Mouse (Mus musculus) embryonic fibroblast, embryonic 13.5 days (primary cell): Measurements from ENCODE around the gene Pde11a. TPM values are rescaled to one million over a fixed set of nuclear protein-coding genes. Genes with fewer than 3 reads are reported as not detected.

Experiments used
- H3K27ac ChIP-seq: 2 replicates; pipeline ENCODE4 v1.5.1; 2012; ENCODE audit warnings: low read length, control low read depth, inconsistent platforms; ENCODE audit not compliant: insufficient read depth
- H3K4me1 ChIP-seq: 2 replicates; pipeline ENCODE4 v1.6.1; 2011; ENCODE audit warnings: low read length; ENCODE audit not compliant: control insufficient read depth, insufficient read depth
- H3K4me3 ChIP-seq: 2 replicates; pipeline ENCODE4 v1.5.1; 2011; ENCODE audit warnings: mild to moderate bottlenecking, control low read depth, low read length; ENCODE audit not compliant: insufficient read depth
- CTCF ChIP-seq: IDR thresholded peaks from 2 replicates; pipeline ENCODE4 v1.5.1; 2011; ENCODE audit warnings: mild to moderate bottlenecking, control low read depth, low read length, moderate library complexity, borderline replicate concordance; ENCODE audit not compliant: insufficient read depth
- POLR2A ChIP-seq: IDR thresholded peaks from 2 replicates; pipeline ENCODE4 v1.6.1; 2011; ENCODE audit warnings: low read depth, mild to moderate bottlenecking, control low read depth, low read length, moderate library complexity
- polyA plus RNA-seq: library from polyadenylated mRNA; stranded (reverse); fragments of >200 nt; gene quantifications from 2 replicates; pipeline ENCODE4 v1.2.4, GENCODE M21; 2011; ENCODE audit warnings: low read depth; ENCODE audit not compliant: missing spikeins, insufficient read length

The Pde11a gene
- 0.26 and 0.52 TPM in 2 replicates for polyA plus RNA-seq

DNA sequence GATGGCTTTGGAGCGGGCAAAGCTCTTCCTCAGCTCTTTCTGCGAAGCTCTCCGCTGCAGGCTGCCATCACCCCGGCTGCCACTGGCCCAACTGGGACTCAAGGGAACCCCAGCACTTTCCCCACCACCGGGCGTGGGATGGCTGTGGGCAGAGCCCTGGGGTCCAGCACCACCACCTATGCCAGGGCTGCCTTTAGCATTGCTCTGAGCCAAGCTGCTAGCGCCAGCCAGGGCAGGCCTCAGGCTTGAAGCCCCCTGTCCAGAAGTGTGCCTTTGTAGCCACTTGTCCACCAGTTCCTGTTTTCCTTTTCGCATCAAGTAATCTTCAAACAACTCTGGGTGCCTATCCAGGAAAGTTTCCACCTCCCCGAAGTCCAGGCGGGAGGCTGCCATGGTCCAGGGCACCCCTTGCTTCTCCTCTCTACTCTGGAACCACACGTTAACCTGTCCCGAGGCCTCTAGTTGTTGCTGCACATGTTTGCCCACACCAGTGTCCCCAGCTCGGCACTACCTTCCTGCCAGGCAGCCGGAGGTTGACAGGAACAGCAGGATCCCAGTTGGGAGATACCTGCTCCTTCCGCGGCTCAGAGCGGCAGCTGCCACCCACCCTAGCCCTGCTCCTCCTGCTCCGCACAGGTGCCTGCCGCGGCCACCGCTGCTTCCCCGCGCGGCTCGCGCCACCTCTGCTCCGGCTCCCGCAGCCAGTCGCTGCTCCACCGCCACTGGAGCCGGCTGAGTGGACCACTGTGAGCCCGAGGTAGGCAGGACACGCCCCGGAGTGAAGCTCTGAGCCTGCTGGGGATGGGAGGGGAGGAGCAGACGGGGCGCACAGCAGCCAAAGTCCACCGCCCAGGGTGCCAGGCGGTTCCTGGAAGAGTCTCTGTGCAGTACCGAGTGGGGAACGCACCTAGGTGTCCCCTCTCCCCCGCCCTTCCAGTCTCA is at the start of gene Pde11a:
Pde11a (minus strand) TSS at position 560 of the 942 bp plus-strand sequence.
- TF ChIP-seq CTCF (no peak), POLR2A (no peak)
- Histone ChIP-seq H3K4me3 (peak within 1 kb of the TSS; percentile 14), H3K4me1 (no peaks in the 10 kb centered on the region), H3K27ac (no peak within 1 kb of the TSS)

- TF ChIP-seq POLR2A (no peak), CTCF (no peak)
- Histone ChIP-seq H3K4me3 (no peak overlapping the region), H3K27ac (no peak overlapping the region), H3K4me1 (no peaks in the 10 kb centered on the region)
Observed at GRCm38 (mm10) chr2:76386531-76386930, 48.0 kb upstream of the Pde11a start.

DNA sequence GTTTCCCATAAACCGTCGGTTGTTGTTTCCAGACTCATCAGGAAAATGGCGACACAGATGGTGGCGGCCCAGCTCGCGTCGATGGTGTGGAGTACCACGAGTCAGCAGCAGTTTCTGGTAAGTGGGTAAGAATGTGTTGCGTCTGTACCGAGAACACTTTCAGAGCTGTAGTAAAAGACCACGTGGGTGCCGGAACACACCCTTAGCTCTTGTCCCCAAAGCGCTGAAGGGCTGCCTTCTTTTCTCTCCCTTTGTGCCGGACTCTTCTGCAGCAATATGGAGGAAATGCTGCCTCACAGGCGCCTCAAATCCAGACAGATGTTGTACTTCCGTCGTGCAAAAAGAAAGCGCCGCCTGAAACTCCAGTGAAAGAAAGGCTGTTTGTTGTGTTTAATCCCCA is 40.1 kb upstream of the Pde11a start:
- no peak overlapping the region for H3K27ac ChIP-seq
- H3K4me1 ChIP-seq = no peaks in the 10 kb centered on the region
- no peak overlapping the region for H3K4me3 ChIP-seq
- TF ChIP-seq CTCF = no peak
- TF ChIP-seq POLR2A = no peak

DNA sequence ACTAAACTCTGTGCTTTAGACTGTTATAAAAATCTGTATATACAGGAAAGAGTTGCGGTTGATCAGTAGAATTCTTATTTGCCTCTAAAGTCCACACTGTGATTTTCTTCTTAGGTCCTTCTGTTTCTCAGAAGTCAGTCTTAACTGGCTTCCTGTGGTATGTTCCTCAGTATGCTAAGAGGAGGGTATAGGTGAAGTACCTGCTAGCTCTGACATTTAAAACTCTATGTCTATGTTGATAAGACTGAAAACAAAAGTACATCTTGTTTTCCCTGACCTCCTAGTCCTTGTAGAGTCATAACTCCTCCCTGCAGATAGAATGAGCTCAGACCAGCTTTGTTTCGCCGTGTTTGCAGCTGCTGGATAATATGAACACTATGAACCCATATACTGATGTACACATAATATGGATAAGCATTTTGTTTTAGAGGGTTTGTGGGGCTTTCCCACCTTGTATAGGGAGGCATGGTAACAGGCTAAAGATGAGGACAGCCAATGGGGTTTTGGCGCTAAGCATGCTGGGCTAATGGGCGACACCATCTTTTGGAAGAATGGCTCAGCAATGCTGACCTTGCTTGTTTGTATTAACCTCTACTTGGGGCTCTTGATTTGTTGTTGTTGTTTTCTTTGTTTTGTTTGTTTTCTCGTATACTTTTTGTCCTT is 36.1 kb upstream of the Pde11a start:
- Histone ChIP-seq H3K4me1 (peaks cover 4% of the 10 kb centered on the region), H3K27ac (no peak overlapping the region), H3K4me3 (no peak overlapping the region)
- TF ChIP-seq CTCF = no peak
- TF ChIP-seq POLR2A = no peak

GRCm38 (mm10) chr2:76372244-76372643 is 33.7 kb upstream of the Pde11a start:
- H3K4me1 ChIP-seq = peaks cover 4% of the 10 kb centered on the region
- no peak overlapping the region for H3K4me3 ChIP-seq
- no peak overlapping the region for H3K27ac ChIP-seq
- TF ChIP-seq CTCF (no peak), POLR2A (no peak)

- Histone ChIP-seq H3K4me3 (peak overlapping the region; percentile 57), H3K27ac (no peak overlapping the region), H3K4me1 (peaks cover 4% of the 10 kb centered on the region)
- TF ChIP-seq POLR2A (no peak), CTCF (no peak)
Observed at GRCm38 (mm10) chr2:76370656-76370922, 32.0 kb upstream of the Pde11a start.

GRCm38 (mm10) chr2:76369821-76370655 is 31.5 kb upstream of the Pde11a start, which contains the start of gene Rbm45:
Gene Rbm45 (plus strand): TSS chr2:76369984.
- 0 out of 2 replicates have a peak within 1 kb of the TSS, but pooled peaks have one; percentile 3 for H3K27ac ChIP-seq
- H3K4me3 ChIP-seq = peak within 1 kb of the TSS; percentile 57
- peaks cover 4% of the 10 kb centered on the region for H3K4me1 ChIP-seq
- TF ChIP-seq POLR2A = peak; percentile 27
- peak; percentile 71 for TF ChIP-seq CTCF

- TF ChIP-seq POLR2A = no peak
- TF ChIP-seq CTCF = no peak
- Histone ChIP-seq H3K27ac (no peak overlapping the region), H3K4me3 (no peak overlapping the region), H3K4me1 (peaks cover 4% of the 10 kb centered on the region)
Observed at GRCm38 (mm10) chr2:76368861-76369660, 30.5 kb upstream of the Pde11a start.
